Mouse (Mus musculus) thymus, postnatal 0 days (tissue): ENCODE results near the gene Tmem80. TPM values are rescaled to one million over a fixed set of nuclear protein-coding genes. Genes with fewer than 3 reads are reported as not detected.

Experiments used
- DNase-seq: peaks from one replicate; pipeline ENCODE4 v3.0.0-alpha.2; 2015; ENCODE audit warnings: low spot score
- polyA plus RNA-seq: library from polyadenylated mRNA; unstranded; fragments of >200 nt; fragmentation: Nextera tagmentation; extraction: Ambion mirVana; gene quantifications from 2 replicates; pipeline ENCODE4 v1.2.1, GENCODE M21; 2015

Tmem80 gene
- polyA plus RNA-seq, 1 experiment from 2014 or later, result 45.6 TPM

DNA sequence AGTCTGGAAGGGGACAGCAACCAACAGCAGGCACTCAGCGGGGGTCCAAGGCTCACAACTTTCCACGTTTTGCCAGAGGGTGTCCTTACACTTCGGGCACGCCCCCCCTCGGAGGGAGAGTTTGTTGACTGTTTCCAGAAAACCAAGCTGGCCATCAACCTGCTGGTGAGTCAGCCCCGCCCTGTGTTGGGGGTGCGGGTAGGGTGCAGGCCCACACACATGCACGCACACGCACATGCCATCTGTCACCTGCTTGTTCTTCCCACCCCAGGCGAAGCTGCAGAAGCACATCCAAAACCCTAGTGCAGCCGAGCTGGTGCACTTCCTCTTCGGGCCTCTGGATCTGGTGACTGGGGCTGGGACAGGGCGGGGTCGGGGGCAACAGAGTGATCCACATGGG is 29.4 kb downstream of the Tmem80 start:
- DNase-seq, result no peak

DNA sequence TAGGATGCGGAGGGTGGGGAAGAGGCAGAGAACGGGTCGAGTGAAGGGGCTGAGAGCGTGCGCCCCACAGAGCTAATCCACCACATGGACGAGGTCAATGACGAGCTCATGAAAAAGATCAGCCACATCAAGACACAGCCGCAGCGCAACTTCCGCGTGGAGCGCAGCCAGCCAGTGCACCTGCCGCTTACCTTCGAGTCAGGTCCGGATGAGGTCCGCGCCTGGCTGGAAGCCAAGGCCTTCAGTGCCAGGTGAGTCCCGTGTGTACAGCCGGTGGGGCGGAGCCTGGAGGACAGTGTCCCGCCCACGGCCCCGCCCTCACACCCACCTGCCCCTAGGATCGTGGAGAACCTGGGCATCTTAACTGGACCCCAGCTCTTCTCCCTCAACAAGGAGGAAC is 34.0 kb downstream of the Tmem80 start:
- DNase-seq, result peak; percentile 48

DNA sequence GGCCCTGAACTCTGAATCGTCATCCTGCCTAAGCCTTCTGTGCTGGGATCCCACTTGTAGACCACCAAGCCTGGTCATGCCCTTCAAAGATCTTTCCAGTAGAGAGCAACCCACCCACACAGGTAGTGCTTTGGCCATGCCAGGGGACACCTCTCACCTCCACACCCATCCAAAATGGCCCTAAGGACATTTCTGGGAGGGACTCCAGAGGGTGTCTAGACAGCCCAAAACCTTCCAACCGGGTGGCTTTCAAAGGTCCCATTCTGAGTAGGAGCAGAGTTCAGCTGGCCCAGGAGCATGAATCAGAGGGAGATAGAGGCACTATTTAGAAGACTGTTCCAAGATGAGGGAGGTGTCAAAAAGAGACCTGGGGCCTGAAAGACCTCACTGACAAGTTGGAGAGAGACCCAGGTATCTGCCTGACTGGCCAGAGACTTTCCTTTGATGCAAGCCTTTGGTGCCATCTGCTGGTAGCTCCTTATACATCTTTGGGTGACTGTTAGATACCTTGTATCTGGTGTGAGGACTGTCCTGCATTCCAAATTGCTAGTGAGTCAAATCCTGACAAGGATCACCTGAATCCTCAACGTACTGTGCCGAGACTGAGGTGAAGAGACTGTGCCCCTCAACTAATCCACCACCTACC is 35.7 kb downstream of the Tmem80 start:
- peak; percentile 71 for DNase-seq

DNA sequence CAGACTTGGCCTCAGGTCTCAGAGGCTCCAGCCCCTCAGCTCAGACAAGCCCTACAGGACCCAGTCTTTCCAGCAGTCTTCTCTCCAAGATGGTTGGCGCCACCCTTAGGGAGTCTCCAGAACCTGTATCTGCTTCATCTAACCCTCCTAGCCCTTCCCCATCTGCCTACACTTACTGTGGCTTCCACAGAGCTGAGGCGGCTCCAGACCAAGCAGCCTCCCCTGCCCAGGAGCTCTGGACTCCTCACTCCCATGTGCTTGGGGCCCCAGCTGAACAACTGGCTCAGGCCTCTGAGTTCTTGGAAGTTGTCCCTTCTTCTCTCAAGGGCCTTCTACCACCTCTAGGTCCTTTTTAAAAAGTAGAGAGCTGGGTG is 36.2 kb downstream of the Tmem80 start:
- DNase-seq, result no peak

- no peak for DNase-seq
These were observed 37.0 kb downstream of the Tmem80 start for GRCm38 (mm10) chr7:141364349-141365048.

DNA sequence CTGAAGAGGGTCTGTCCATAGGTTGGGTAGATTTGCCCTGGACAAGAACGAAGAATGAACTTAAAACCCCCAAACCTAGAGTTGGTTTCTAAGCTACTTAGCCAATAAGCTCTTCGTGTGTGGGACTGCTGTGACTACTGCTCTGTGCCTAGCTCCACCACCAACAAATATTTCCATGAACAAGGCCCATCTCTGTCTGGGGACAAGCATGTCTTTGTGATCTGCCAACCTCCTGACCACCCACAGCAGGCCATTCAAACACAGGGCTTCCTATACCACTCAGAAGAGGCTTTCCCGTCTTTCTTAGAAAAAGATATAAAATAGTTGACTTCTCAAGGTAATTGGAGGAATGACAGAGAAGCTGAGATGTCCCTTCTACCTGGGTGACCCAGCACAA is 37.5 kb downstream of the Tmem80 start:
- DNase-seq, result no peak

DNA sequence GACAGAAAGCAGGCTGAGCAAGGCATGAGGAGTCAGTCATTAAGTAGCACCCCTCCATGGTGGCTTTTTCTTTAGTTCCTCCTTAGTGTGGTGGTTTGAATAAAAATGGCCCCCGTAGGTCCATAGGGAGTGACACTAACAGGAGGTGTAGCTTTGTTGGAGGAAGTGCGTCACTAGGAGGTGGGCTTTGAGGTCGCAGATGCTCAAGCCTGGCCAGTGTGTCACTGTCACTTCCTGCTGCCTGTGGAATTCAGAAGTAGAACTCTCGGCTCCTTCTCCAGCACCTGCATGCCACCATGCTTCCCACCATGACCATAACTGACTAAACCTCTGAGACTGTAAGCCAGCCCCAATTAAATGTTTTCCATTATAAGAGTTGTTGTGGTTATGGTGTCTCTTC is 39.8 kb downstream of the Tmem80 start:
- DNase-seq, result no peak

DNA sequence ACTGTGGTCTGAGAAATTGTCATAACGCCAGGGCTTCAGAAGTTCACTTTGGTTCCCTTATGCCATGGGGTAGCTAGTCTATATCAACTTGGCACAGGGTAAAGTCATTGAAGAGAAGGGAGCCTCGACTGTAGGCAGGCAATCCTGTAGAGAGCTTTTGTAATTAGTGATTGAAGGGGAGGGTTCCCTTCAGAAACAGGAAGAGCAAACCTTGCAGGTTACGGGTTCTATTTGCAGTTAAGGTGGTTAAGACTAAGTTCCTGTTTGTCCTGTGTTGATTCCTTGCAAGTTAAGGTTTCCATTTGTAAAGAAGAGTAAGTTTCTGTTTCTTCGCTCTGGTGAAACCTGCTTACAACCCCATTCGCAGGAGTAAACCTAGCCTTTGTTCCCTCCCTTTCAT is 42.4 kb downstream of the Tmem80 start:
- DNase-seq, result no peak

GRCm38 (mm10) chr7:141371942-141372595 is 44.5 kb downstream of the Tmem80 start:
- no peak for DNase-seq

GRCm38 (mm10) chr7:141373611-141374010 is 46.1 kb downstream of the Tmem80 start:
- no peak for DNase-seq

- no peak for DNase-seq
These were observed 46.9 kb downstream of the Tmem80 start for GRCm38 (mm10) chr7:141374399-141374798.

- DNase-seq, result no peak
These were observed 52.0 kb downstream of the Tmem80 start for GRCm38 (mm10) chr7:141379584-141379983.

DNA sequence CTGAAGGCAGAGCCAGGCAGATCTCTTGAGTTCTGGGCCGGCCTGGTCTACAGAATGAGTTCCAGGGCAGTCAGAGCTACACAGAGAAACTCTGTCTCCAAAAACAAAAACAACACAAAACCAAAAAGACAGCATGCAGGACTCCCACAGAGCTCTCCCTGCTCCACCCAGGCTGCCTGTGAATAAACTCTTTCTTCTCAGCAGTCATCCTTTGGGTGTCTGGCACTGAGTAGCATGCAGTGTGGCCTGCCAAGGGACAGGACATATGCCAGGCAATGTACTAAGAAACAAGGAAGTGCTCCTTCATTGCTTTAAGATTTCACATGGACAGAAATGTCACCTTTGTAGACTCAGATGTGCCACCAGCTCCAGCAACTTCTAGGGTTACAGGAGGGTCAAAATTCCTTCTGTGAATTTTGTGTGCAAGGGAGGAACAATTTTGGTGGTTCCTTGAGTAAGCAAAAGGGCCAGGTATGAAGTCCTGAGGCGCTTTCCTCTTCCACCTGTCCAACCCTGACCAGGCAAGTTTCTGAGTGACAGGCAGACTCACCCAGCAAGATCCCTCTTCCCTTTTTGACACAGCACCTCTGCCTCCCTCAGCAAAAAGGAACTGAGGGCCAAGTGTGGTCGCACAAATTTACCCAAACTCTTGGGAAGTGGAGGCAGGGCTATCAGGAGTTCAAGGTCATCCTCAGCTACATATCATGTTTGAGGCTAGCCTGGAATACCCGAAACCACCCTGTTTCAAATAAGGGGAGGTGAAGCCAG is 53.7 kb downstream of the Tmem80 start:
- no peak for DNase-seq

Other genes starting within 250 kb of the Tmem80 start
- 45.1 and 47.8 TPM in 2 replicates for gene Pkp3, start 249.5 kb upstream of the Tmem80 start, polyA plus RNA-seq
- 45.9 and 51.9 TPM in 2 replicates for gene Sigirr, start 227.2 kb upstream of the Tmem80 start, polyA plus RNA-seq
- gene Ano9, start 209.9 kb upstream of the Tmem80 start, polyA plus RNA-seq, result 0.18 and 0.33 TPM in 2 replicates
- gene Ptdss2, start 205.4 kb upstream of the Tmem80 start, polyA plus RNA-seq, result 25.5 and 28.8 TPM in 2 replicates
- 71.2 and 72.2 TPM in 2 replicates for gene Rnh1, start 154.9 kb upstream of the Tmem80 start, polyA plus RNA-seq
- 58.8 and 66.5 TPM in 2 replicates for gene Hras, start 133.7 kb upstream of the Tmem80 start, polyA plus RNA-seq
- 2.5 and 2.9 TPM in 2 replicates for gene Lrrc56, start 133.6 kb upstream of the Tmem80 start, polyA plus RNA-seq
- gene Lmntd2, start 113.7 kb upstream of the Tmem80 start, polyA plus RNA-seq, result 1.1 and 1.8 TPM in 2 replicates
- 19.7 and 20.6 TPM in 2 replicates for gene Rassf7, start 111.9 kb upstream of the Tmem80 start, polyA plus RNA-seq
- gene Phrf1, start 99.0 kb upstream of the Tmem80 start, polyA plus RNA-seq, result 63.0 and 67.4 TPM in 2 replicates
- 46.6 and 46.7 TPM in 2 replicates for gene Irf7, start 61.3 kb upstream of the Tmem80 start, polyA plus RNA-seq
- 0.42 and 0.73 TPM in 2 replicates for gene Cdhr5, start 51.0 kb upstream of the Tmem80 start, polyA plus RNA-seq
- 3.9 and 5.0 TPM in 2 replicates for gene Sct, start 48.6 kb upstream of the Tmem80 start, polyA plus RNA-seq
- 0.33 and 0.40 TPM in 2 replicates for gene Drd4, start 35.7 kb upstream of the Tmem80 start, polyA plus RNA-seq
- 25.6 and 27.6 TPM in 2 replicates for gene Deaf1, start within 50 bp of the Tmem80 start, polyA plus RNA-seq
- 8.1 and 10.4 TPM in 2 replicates for gene Eps8l2, start 11.1 kb downstream of the Tmem80 start, polyA plus RNA-seq
- gene Taldo1, start 64.5 kb downstream of the Tmem80 start, polyA plus RNA-seq, result 379 and 423 TPM in 2 replicates
- 52.1 and 53.8 TPM in 2 replicates for gene Gatd1, start 86.4 kb downstream of the Tmem80 start, polyA plus RNA-seq
- gene Cend1, start 101.8 kb downstream of the Tmem80 start, polyA plus RNA-seq, result 0.24 and 0.26 TPM in 2 replicates
- 19.0 and 19.1 TPM in 2 replicates for gene Slc25a22, start 110.2 kb downstream of the Tmem80 start, polyA plus RNA-seq
- gene Pidd1, start 116.3 kb downstream of the Tmem80 start, polyA plus RNA-seq, result 13.2 and 14.2 TPM in 2 replicates
- gene Rplp2, start 119.6 kb downstream of the Tmem80 start, polyA plus RNA-seq, result 2,028 and 2,062 TPM in 2 replicates
- 49.2 and 50.5 TPM in 2 replicates for gene Pnpla2, start 127.5 kb downstream of the Tmem80 start, polyA plus RNA-seq
- gene Cracr2b, start 133.4 kb downstream of the Tmem80 start, polyA plus RNA-seq, result 6.1 and 8.9 TPM in 2 replicates
- gene Cd151, start 139.7 kb downstream of the Tmem80 start, polyA plus RNA-seq, result 11.7 and 13.0 TPM in 2 replicates
- 73.5 and 85.3 TPM in 2 replicates for gene Polr2l, start 147.4 kb downstream of the Tmem80 start, polyA plus RNA-seq
- gene Tspan4, start 147.5 kb downstream of the Tmem80 start, polyA plus RNA-seq, result 24.7 and 28.5 TPM in 2 replicates
- gene Chid1, start 212.1 kb downstream of the Tmem80 start, polyA plus RNA-seq, result 20.3 and 25.4 TPM in 2 replicates
- gene Ap2a2, start 234.4 kb downstream of the Tmem80 start, polyA plus RNA-seq, result 39.4 and 40.1 TPM in 2 replicates